Mouse (Mus musculus) adrenal gland, postnatal 4 days (tissue): ENCODE measurements around the gene S100pbp. TPM values are rescaled to one million over a fixed set of nuclear protein-coding genes. Genes with fewer than 3 reads are reported as not detected.
"Not testable (repeated sequence)": the region's sequence is repeated elsewhere in the genome, so short reads cannot be mapped to it uniquely, and the experiment has no call there.

Source experiments
- DNase-seq, 2 experiments: peaks; one replicate each; pipeline ENCODE4 v3.0.0; 2021 to 2022; ENCODE audit warnings: low spot score in 2 of 2, mixed read lengths in 2 of 2
- total RNA-seq, 2 experiments: library from RNA; stranded (reverse); gene quantifications; 2 replicates each; pipeline ENCODE4 v1.2.3; 2021

Gene S100pbp
- total RNA-seq, 2 experiments from 2014 or later = 42.7 to 44.7 TPM

DNA sequence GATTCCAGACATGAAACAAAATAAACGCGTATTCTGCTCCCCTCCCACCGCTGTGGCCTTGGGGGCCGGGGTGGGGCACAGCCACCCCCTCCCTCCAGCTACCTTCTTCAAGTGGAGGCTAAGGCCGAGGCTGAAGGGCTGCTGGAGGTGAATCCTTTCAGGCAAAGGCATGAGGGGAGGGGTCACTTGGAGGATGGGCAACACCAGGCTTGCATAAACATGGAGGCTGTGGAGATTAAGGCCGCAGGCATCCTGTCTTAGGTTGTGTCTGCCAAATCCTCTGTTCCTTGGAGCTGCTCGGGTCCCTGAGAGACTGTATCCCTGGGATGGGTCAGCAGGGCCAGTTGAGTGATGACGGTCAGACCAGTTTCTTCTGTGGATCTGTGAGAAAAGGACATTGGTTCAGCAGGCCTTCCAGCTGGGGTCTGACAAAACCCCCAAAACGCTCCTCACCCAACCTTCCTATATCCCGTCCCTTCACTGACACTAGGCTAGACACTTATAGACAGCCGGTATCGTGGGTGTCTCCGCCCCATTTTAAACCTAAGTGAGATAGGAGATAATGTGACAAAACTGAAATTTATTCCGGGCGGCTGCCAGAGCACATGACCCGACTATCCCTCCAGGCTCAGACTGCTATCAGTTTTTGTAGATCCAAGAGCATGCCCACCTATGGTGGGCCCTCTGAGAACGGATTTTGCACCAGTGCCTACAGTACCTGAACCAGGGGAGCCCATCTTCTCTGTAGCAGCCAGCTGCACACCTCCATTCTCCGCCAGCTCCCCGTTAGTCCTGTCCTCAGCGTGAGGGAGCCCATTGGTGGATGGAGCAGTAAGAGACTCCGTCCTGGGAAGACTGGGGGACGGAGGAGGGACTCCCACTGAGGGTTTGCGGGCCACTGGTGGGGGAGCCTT, 31.8 kb upstream of the S100pbp start:
- DNase-seq = no peak

DNA sequence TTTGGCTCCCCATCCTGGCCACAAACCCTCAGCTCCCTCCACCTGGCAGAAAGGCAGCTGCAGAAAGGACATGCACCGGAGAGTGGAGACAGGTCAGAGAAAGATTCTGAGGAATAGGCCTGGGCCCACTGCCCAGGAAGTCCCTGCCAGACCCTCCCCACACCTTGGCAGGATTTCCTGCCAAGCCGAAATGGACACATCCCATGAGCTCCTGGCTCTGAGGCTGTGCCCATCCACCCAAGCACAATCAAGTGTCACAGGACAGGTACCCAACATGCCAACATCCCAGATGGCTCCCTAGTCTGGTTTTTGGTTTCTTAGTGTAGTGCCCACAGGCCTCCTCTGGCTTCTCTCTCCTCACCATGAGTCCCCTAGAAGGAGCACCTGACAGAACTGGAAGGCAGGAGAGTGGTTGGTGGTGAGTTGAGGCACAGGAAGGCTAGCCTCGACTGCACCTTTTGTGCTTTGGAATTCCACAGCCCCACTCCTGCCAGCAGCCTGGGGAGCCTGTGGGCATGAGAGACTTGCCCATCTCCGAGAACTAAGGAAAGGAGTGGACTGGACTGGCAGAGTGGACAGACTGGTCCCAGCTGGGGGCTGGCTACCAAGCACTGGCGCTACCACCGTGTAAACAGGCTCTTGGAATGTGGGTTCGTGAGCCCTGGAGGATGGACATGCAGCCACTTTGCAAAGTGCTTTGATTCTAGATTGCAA, 31.0 kb upstream of the S100pbp start:
- DNase-seq = no peak

DNA sequence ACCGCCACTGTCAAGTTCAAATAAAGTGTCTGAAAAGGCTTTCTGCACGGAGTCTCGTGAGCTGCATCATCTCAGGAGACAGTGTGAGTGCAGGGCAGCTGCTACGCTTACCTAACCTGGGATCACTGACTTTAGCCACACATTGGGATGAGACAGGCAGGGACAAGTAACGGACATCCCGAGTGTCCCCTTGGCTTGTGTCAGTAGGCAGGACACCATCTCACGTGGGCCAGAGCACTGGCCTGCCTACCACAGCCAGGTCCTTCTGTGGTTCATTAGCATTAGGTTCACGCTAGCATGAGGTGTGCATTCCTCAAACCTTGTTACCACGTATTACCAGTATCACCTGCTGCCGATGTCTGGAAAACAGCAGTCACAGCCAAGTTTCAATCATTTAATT, 29.7 kb upstream of the S100pbp start:
- DNase-seq = no peak

- no peak for DNase-seq
These were observed 29.1 kb upstream of the S100pbp start for GRCm38 (mm10) chr4:129218569-129219175.

GRCm38 (mm10) chr4:129212486-129212885, 23.0 kb upstream of the S100pbp start:
- DNase-seq = not testable (repeated sequence)

DNA sequence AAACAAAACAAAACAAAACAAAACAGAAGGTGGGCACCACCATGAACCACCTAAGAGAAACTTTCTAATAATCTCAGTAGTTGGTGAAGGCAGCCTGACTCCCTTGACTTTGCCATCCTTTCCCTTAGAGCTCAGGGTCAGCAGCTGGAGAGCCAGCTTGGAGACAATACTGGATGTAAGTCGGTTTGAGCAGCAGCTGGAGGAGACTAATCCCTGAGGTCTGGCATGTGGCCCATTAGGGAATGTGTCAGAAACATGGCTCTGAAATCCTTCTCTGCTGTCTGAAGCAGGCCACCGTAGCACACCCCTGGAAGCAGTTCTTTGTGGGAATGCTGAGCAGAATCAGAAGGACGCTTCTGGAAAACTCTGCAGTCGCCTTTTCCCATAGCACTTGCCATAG, 21.9 kb upstream of the S100pbp start:
- no peak for DNase-seq

- DNase-seq = no peak
These were observed 20.0 kb upstream of the S100pbp start for GRCm38 (mm10) chr4:129209504-129209903.

DNA sequence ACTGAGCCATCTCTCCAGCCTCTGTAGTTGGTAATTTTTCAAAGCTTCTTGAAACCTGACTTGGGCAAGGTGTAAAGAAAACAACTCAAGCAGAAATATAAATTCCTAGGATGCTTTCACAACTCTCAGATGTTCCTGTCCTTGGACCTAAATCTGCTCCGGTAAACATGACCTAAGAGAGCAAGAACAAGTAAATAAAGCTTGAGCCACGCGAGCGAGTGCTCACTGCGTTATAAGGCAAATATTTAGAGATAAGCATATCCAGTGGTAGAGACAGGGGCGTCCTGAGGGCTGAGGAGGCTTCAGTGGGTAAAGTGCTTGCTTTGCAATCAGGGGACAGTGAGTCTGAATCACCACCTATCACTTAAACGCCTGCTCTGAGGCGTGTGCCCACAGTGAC, 17.3 kb upstream of the S100pbp start:
- no peak for DNase-seq

DNA sequence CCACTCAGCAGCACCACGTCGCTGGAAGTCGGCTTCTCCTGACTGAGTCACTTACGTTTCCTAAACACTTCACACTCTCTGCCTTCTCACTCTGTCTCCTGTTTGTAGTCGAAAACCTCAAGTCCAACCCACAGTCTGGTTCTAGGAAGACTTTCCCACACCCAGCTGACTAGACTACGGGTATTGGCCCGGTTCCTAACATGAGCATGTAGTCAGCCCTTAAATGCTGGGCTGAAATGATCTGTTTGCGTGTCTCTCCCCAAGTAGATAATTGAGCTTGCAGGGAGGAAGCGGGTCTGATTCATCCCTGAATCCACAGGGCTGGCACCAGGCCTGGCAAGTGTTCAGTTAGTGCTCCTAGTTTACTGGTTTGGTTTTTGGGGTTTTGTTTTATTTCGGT, 15.1 kb upstream of the S100pbp start:
- no peak for DNase-seq

DNA sequence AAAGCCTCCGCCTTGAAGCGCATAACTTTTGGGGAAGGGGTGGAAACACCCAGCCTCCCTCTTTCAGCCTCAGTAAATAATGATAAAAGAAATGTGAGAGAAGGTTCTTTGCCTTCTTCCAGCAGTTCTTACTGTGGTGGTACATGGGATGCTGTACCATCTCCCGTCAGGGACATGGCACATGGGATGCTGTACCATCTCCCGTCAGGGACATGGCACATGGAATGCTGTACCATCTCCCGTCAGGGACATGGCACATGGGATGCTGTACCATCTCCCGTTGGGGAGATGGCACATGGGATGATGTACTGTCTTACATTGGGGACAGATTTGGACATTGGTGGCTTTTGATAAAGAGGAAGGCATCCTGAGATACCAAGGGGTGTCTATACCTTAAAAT, 8.0 kb upstream of the S100pbp start:
- DNase-seq = no peak

- DNase-seq = no peak
These were observed 4.8 kb upstream of the S100pbp start for GRCm38 (mm10) chr4:129194280-129194679.

GRCm38 (mm10) chr4:129191691-129192090, 2.2 kb upstream of the S100pbp start:
- no peak for DNase-seq

GRCm38 (mm10) chr4:129190538-129190937, 1.0 kb upstream of the S100pbp start:
- DNase-seq = no peak

DNA sequence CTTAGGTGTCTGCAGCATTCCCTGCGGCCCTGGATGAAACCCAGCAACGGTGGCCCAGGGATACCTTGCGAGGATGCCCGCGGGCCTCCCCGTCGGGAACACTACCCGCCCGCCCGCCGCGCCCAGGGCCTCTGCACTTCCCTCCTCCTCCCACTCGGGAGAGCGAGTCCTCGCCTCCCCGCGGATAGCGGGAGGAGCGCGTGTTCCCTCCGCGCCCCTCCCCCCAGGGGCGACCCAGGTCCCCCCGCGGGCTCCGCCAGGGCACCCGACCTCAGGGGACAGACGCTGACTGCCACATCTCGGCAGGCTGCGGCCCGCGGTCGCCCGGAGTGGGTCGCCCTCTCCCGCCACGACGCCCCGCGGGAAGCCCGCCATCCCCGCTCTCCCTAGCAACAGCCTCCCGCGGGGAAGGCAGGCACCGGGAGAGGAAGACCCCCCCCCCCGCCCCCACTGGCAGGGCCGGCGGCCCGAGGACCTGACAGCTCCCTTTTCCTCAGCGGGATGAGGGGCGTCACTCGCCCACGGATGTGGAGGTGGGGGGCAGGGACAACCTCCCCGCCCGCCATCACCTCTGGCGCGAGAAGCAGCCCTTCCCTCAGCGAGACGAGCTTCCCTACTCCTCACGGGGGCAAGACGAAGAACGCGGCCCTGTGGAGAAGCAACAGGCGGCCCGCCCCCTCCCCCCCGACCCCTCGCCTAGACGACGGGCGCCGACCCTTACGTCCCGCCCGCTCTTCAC, 555 bp downstream of the S100pbp start:
- peak; percentile 28 for DNase-seq

- no peak for DNase-seq
These were observed 1.4 kb downstream of the S100pbp start for GRCm38 (mm10) chr4:129188041-129188659.

- no peak for DNase-seq
These were observed 10.0 kb downstream of the S100pbp start for GRCm38 (mm10) chr4:129179560-129179959.

DNA sequence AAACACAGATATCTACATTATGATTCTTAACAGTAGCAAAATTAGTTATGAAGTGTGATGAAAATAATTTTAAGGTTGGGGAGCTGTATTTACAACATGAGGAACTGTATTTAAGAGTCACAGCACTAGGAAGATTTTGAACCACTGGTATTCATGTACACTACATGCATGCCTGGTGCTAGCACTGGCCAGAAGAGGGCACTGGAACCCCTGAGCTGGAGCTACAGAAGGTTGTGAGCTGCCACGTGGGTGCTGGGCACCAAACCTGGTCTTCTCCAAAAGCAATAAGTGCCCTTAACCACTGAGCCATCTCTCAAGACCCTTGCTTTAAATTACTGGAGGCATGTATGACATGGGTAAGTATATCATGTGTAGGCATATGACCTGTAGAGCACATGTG, 17.0 kb downstream of the S100pbp start:
- no peak for DNase-seq

DNA sequence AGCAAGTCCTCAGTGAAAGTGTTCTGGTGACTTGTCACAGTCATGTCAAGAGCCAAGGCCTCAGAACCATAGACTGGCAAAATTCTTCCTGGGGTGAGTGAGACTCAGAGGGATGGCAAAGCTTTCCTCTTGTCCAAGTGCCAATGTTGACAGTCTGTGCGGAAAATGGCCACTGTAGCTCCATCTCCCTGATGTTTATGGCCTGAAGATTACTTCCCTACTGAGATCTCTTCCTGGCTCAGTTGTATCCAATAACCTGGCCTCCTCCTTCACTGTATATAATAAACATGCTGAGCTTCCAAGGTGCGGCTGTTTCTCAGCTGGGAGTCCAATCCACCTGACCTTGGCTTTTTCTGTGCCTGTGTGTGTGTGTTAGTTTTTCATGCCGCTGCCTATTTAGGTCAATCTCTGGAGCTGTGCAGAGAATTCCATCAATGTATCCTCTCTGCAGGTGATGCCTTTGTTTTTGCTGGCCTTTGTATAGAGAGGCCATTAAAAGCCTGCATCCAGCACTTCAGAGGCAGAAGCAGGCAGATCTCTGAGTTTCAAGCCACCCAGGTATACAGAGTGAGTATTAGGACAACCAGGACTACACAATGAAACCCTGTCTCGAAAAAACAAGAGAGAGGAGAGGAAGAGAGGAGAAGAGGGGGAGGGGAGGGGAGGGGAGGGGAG, 27.8 kb downstream of the S100pbp start:
- no peak for DNase-seq

DNA sequence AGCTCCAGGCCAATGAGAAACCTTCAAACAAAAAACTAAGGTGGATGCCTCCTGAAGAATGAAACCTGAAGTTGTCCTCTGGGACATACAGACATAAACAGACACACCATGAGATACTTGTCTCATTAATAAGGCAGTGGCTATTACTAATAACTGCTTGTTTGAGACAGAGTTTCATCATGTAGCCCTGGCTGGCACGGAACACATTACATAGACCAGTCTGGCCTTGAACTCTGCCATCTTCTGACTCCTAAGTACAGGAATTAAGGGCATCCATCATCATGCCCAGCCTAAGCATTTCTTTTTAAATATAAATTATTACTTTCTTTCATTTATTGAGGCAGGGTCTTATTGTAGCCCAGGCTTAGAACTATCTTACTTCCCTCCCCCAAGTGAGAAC, 28.5 kb downstream of the S100pbp start:
- no peak for DNase-seq

DNA sequence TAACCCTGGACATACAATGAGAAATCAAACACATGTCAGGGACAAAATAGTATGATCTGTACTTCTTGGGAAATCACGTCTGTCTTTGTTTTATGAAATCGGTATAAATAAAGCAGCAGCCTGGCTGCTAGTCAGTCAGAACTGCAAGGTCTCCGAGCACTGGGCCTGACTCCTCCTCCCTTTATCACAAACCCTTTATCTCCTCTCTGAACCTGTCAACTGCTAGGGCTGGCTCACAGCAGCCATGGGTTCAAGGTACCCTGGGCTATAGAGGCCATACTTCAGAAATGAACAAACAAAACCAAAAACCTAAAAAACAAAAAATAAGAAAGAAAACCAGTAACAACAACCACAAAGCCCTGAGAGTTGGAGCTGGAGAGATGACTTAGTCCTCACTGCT, 31.0 kb downstream of the S100pbp start:
- DNase-seq = no peak
